Mouse (Mus musculus): ENCODE results near the gene Dcun1d4.

DNA sequence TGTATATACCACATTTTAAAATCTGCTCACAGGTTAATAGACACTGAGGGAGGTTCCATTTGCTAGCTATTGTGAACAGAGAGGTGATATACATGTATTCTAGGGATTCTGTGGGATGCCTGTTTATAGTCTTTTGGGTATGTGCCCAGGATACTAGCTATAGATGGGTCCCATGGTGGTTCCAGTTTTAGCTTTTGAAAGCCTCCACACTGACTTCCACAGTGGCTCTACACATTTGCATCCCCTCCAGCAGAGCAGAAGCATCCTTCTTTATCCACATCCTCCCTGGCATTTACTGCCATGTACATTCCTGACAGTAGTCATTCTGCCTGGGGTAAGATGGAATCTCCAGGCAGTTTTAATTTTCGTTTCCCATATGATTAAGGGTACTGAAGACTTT is 30.5 kb upstream of the Dcun1d4 start:
- TF ChIP-seq POLR2A (IDR thresholded peaks at IDR 0.05; ENCODE audit: insufficient read depth, low read length) (no peak), CTCF (IDR thresholded peaks at IDR 0.05; ENCODE audit: low read depth, low read length) (no peak), EP300 (IDR thresholded peaks at IDR 0.05; ENCODE audit: insufficient read depth, low read depth, low read length) (no peak)

Data from ES-Bruce4 (cell line).